20 mouse cellular contexts compared by ENCODE assay signal in the genomic region with DNA sequence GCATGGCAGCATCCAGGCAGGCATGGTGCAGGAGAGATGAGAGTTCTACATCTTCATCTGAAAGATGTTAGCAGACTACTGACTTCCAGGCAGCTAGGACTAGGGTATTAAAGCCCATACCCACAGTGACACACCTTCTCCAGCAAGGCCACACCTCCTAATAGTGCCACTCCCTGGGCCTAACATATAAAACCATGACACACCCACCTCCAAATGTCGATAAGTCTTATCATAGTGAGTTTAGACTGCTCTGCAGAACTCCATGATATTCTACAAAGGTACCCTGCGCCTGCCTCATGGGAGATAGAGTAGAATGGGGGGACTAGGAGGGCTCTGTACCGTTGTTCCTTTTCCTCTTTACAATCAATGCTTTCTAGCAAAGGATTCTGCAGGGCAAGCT. TPM values are rescaled to one million over a fixed set of nuclear protein-coding genes. Genes with fewer than 3 reads are reported as not detected.
DNase-seq lines count a peak whose midpoint lies in the region; ATAC-seq and TF ChIP-seq lines count a peak whose summit lies in the region.
"Had no signal": no experiment of that assay in that cellular context is flagged by ENCODE, and none has a peak within 500 bp of the region (broad histone marks: within the 10 kb centered on the region; RNA-seq: fewer than 3 reads in every experiment).

No protein-coding gene starts in this region.

- no peak overlapping the region for H3K4me2 ChIP-seq in intestine, embryonic 14.5 days (ENCODE audit: low read length)
- no peak overlapping the region for H3K4me2 ChIP-seq in intestine, postnatal 0 days (replicated peaks; ENCODE audit: low read depth)
- H3K4me2 ChIP-seq in liver, embryonic 13.5 days, result peak overlapping the region; percentile 60
- no peak overlapping the region for H3K4me2 ChIP-seq in stomach, embryonic 15.5 days
- H3K4me2 ChIP-seq: embryonic facial prominence, embryonic 15.5 days; forebrain, embryonic 13.5 days; limb, embryonic 15.5 days had no signal

- no peaks in the 10 kb centered on the region for H3K36me3 ChIP-seq in intestine, embryonic 14.5 days (ENCODE audit: control insufficient read depth, insufficient read depth, low read length)
- H3K36me3 ChIP-seq in intestine, postnatal 0 days (ENCODE audit: control insufficient read depth, insufficient read depth), result no peaks in the 10 kb centered on the region
- peaks cover 8% of the 10 kb centered on the region for H3K36me3 ChIP-seq in erythroblast, embryonic 14.5 days (ENCODE audit: control insufficient read depth)
- H3K36me3 ChIP-seq in liver, embryonic 13.5 days, result no peaks in the 10 kb centered on the region
- H3K36me3 ChIP-seq in stomach, embryonic 15.5 days, result no peaks in the 10 kb centered on the region
- H3K36me3 ChIP-seq: embryonic facial prominence, embryonic 15.5 days; limb, embryonic 15.5 days; midbrain, embryonic 10.5 days had no signal

- no peak for DNase-seq in intestine, embryonic 14.5 days (ENCODE audit: low spot score)
- DNase-seq in liver, embryonic 13.5 days, result peak; percentile 67
- no peak for DNase-seq in layer of hippocampus, adult 2 months (ENCODE audit: low spot score in 2 of 2)
- no peak for DNase-seq in natural killer cell, adult 2 months (ENCODE audit: low spot score in 2 of 2)
- DNase-seq in ovary, adult 18-20 months (ENCODE audit: low spot score), result no peak
- DNase-seq: adrenal gland, postnatal 14 days; cerebellum, adult 9-10 months; heart, postnatal 4 days; kidney, adult 9 months; kidney, postnatal 4 days; lung, postnatal 10 days; thymus, postnatal 14 days had no signal

- no peak overlapping the region for H3K27ac ChIP-seq in intestine, embryonic 14.5 days (ENCODE audit: low read depth)
- no peak overlapping the region for H3K27ac ChIP-seq in intestine, postnatal 0 days (ENCODE audit: low read depth, low read length)
- peak overlapping the region; percentile 87 for H3K27ac ChIP-seq in liver, embryonic 13.5 days
- H3K27ac ChIP-seq in stomach, embryonic 15.5 days, result no peak overlapping the region
- H3K27ac ChIP-seq in layer of hippocampus, adult 2 months, result no peak overlapping the region
- H3K27ac ChIP-seq: embryonic facial prominence, embryonic 15.5 days; forebrain, embryonic 13.5 days; limb, embryonic 15.5 days; midbrain, embryonic 10.5 days had no signal

- no peak overlapping the region for H3K4me3 ChIP-seq in intestine, embryonic 14.5 days (ENCODE audit: low read depth, low read length)
- H3K4me3 ChIP-seq in intestine, postnatal 0 days (ENCODE audit: low read depth, low read length), result no peak overlapping the region
- H3K4me3 ChIP-seq in erythroblast, embryonic 14.5 days (replicated peaks), result peak overlapping the region; percentile 45
- H3K4me3 ChIP-seq in liver, embryonic 13.5 days (replicated peaks), result peak overlapping the region; percentile 20
- H3K4me3 ChIP-seq in stomach, embryonic 15.5 days (replicated peaks), result no peak overlapping the region
- H3K4me3 ChIP-seq in layer of hippocampus, adult 2 months, result no peak overlapping the region
- H3K4me3 ChIP-seq: embryonic facial prominence, embryonic 15.5 days; forebrain, embryonic 13.5 days; limb, embryonic 15.5 days; midbrain, embryonic 10.5 days had no signal

- H3K27me3 ChIP-seq in intestine, embryonic 14.5 days (replicated peaks; ENCODE audit: control insufficient read depth, insufficient read depth, low read length), result no peaks in the 10 kb centered on the region
- no peaks in the 10 kb centered on the region for H3K27me3 ChIP-seq in intestine, postnatal 0 days (replicated peaks; ENCODE audit: control insufficient read depth, insufficient read depth, low read length)
- H3K27me3 ChIP-seq in erythroblast, embryonic 14.5 days (ENCODE audit: control insufficient read depth), result no peaks in the 10 kb centered on the region
- H3K27me3 ChIP-seq in liver, embryonic 13.5 days, result no peaks in the 10 kb centered on the region
- H3K27me3 ChIP-seq in stomach, embryonic 15.5 days (replicated peaks), result no peaks in the 10 kb centered on the region
- H3K27me3 ChIP-seq: embryonic facial prominence, embryonic 15.5 days; forebrain, embryonic 13.5 days; limb, embryonic 15.5 days had no signal

- 86% methylated on average over 3 of the region's 3 CpGs for WGBS in intestine, embryonic 14.5 days
- WGBS in intestine, postnatal 0 days, result 45% methylated on average over 3 of the region's 3 CpGs
- 17% methylated on average over 3 of the region's 3 CpGs for WGBS in liver, embryonic 13.5 days (ENCODE audit: insufficient replicate concordance)
- 68% methylated on average over 3 of the region's 3 CpGs for WGBS in stomach, embryonic 15.5 days

- 0 out of 2 replicates have a peak, but pooled peaks have one; percentile 48 for ATAC-seq in intestine, embryonic 14.5 days (replicated peaks; ENCODE audit: low FRiP score, low TSS enrichment, low read depth)
- no peak for ATAC-seq in intestine, postnatal 0 days
- ATAC-seq in liver, embryonic 13.5 days (ENCODE audit: low read depth), result peak; percentile 95
- ATAC-seq in stomach, embryonic 15.5 days (ENCODE audit: insufficient read depth, low FRiP score, low read depth), result peak; percentile 85
- ATAC-seq: forebrain, embryonic 13.5 days; hindbrain, embryonic 16.5 days had no signal

- no peak overlapping the region for H3K9ac ChIP-seq in intestine, embryonic 14.5 days (ENCODE audit: low read length)
- H3K9ac ChIP-seq in intestine, postnatal 0 days (ENCODE audit: low read depth, low read length), result no peak overlapping the region
- H3K9ac ChIP-seq in liver, embryonic 13.5 days, result peak overlapping the region; percentile 36
- H3K9ac ChIP-seq in stomach, embryonic 15.5 days, result no peak overlapping the region
- H3K9ac ChIP-seq: embryonic facial prominence, embryonic 15.5 days; forebrain, embryonic 13.5 days; limb, embryonic 15.5 days had no signal

- no peaks in the 10 kb centered on the region for H3K9me3 ChIP-seq in intestine, embryonic 14.5 days (ENCODE audit: control insufficient read depth, low read length)
- no peaks in the 10 kb centered on the region for H3K9me3 ChIP-seq in intestine, postnatal 0 days (ENCODE audit: control insufficient read depth)
- H3K9me3 ChIP-seq in erythroblast, embryonic 14.5 days (ENCODE audit: control insufficient read depth, low read length), result no peaks in the 10 kb centered on the region
- H3K9me3 ChIP-seq in liver, embryonic 13.5 days (replicated peaks), result no peaks in the 10 kb centered on the region
- no peaks in the 10 kb centered on the region for H3K9me3 ChIP-seq in stomach, embryonic 15.5 days
- H3K9me3 ChIP-seq: embryonic facial prominence, embryonic 15.5 days; forebrain, embryonic 13.5 days; limb, embryonic 15.5 days; midbrain, embryonic 10.5 days had no signal

- TF ChIP-seq CTCF in intestine, postnatal 0 days (IDR thresholded peaks at IDR 0.05; ENCODE audit: low read depth), result no peak
- no peak for TF ChIP-seq CTCF in layer of hippocampus, adult 2 months (conservative IDR thresholded peaks at IDR 0.05)

- no peaks in the 10 kb centered on the region; the same call in 1 of the 2 replicates for H3K4me1 ChIP-seq in intestine, embryonic 14.5 days (replicated peaks; ENCODE audit: control insufficient read depth, insufficient read depth, low read length)
- peaks cover 6% of the 10 kb centered on the region; the same call in 1 of the 2 replicates for H3K4me1 ChIP-seq in intestine, postnatal 0 days (replicated peaks; ENCODE audit: control insufficient read depth, insufficient read depth, low read length)
- H3K4me1 ChIP-seq in erythroblast, embryonic 14.5 days (ENCODE audit: control insufficient read depth), result peaks cover 63% of the 10 kb centered on the region
- H3K4me1 ChIP-seq in liver, embryonic 13.5 days (replicated peaks), result peaks cover 50% of the 10 kb centered on the region
- H3K4me1 ChIP-seq in stomach, embryonic 15.5 days, result 0 out of 2 replicates have a peak, but pooled peaks cover 10% of the 10 kb centered on the region

RNA-seq across cellular contexts. Expression of gene Arid2, which starts 55.6 kb away (rescaled TPM):
- 28.1 and 31.1 TPM in 2 replicates for polyA plus RNA-seq in intestine, embryonic 14.5 days (2014; fragmentation: Nextera tagmentation; extraction: Ambion mirVana)
- 9.4 and 10.0 TPM in 2 replicates for polyA plus RNA-seq in intestine, postnatal 0 days (2015; fragmentation: Nextera tagmentation; extraction: Ambion mirVana)
- polyA plus RNA-seq in erythroblast, embryonic 14.5 days (2012), result 0.56 and 0.61 TPM in 2 replicates
- polyA plus RNA-seq in liver, embryonic 13.5 days (2015; fragmentation: Nextera tagmentation; extraction: Ambion mirVana), result 7.9 and 9.6 TPM in 2 replicates
- polyA plus RNA-seq in stomach, embryonic 15.5 days (2015; fragmentation: Nextera tagmentation; extraction: Ambion mirVana), result 18.4 and 19.4 TPM in 2 replicates
- total RNA-seq in layer of hippocampus, adult 2 months (2021), result 10 to 100 TPM; 34.9 to 36.6 TPM

Comparison
In these comparisons a context has a peak if more than half of its experiments do, and no peak if none do; other contexts are left out.
1. H3K4me3 ChIP-seq: peak in erythroblast, embryonic 14.5 days (single experiment) and liver, embryonic 13.5 days (single experiment); none in intestine, embryonic 14.5 days (single experiment), intestine, postnatal 0 days (single experiment), stomach, embryonic 15.5 days (single experiment) and layer of hippocampus, adult 2 months (single experiment).